Mouse (Mus musculus): ENCODE measurements around the gene Samd4.

Gene Samd4

DNA sequence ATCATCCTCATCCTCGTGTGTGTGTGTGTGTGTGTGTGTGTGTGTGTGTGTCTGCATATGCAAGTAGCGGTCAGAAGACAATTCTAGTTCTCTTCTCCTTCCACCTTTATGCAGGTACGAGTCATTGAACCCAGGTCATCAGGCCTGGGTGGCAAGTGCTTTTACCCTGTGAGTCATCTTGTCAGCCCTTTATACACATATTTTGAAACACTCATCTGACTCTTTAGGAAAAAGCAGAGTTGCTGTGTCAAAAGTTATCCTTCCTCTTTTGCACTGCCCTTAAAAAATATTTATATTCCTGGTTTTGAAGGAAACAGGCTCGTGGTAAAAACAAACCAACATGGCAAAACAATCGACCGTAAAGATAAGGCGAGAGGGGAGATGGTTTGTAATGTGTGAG is 29.8 kb downstream of the Samd4 start:
- no peak for DNase-seq

DNA sequence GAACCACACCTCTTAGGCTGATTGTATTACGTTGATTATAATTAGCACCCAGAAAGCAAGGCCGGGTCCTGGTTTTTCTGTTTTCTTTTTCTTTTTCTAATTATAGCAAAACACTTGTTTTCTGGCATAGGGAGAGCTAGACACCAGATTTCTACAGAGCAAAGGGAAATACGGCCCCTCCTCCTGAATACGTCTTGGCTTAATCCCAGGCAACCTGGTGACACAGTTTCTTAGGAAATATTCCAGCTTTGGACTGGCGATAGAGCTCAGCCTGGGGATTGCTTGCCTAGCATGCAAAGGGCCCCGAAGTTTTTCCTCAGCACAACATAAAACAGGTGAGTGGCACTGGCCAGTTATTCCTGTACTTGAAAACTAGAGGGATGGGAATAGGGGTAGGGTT is 31.7 kb downstream of the Samd4 start:
- DNase-seq: no peak

- DNase-seq: no peak
Observed at GRCm38 (mm10) chr14:46915555-46915954, 32.9 kb downstream of the Samd4 start.

GRCm38 (mm10) chr14:46916581-46916980 is 33.9 kb downstream of the Samd4 start:
- DNase-seq: no peak

GRCm38 (mm10) chr14:46917136-46917535 is 34.5 kb downstream of the Samd4 start:
- DNase-seq: no peak

- DNase-seq: no peak
Observed at GRCm38 (mm10) chr14:46917581-46917980, 34.9 kb downstream of the Samd4 start.

GRCm38 (mm10) chr14:46920496-46920895 is 37.8 kb downstream of the Samd4 start:
- no peak for DNase-seq

GRCm38 (mm10) chr14:46921178-46921975 is 38.7 kb downstream of the Samd4 start:
- DNase-seq: no peak

GRCm38 (mm10) chr14:46923931-46924330 is 41.3 kb downstream of the Samd4 start:
- DNase-seq: peak; percentile 37

DNA sequence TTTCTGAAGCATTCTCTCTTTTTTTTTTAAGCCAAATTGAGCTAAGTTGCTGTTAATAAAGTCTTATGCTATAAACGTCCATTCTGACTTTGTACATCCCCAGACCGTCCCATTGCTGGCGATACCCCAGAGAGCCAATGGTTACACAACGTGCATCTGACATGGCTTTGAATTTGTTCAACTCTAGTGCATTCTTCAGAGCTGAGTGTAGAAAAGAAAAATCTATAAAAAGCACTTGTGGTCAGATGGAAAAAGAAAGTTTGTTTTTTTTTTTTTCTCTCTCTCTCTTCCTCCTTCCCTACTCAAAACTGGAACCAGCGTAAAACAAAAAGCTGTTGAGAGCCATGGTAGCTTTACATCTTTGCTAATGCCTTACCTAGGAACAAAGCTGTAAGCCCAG is 41.8 kb downstream of the Samd4 start:
- DNase-seq: no peak

DNA sequence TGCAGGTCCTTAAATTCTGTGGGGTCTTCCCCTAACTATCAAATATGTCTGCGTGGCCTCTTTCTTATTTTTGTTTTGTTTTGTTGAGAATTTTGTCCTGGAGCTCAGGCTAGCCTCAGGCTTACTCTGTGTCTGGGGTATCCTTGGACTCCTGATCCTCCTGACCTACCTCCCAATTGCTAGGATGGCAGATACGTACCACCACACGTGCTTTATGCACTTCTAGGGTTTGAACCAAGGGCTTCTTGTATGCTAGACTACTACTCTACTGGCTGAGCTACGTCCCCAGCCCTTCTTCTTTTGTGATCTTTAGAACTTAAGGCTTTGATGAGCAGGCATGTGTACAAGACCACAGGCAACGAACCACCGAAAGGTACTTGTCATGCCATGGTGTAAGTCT is 45.9 kb downstream of the Samd4 start:
- no peak for DNase-seq

DNA sequence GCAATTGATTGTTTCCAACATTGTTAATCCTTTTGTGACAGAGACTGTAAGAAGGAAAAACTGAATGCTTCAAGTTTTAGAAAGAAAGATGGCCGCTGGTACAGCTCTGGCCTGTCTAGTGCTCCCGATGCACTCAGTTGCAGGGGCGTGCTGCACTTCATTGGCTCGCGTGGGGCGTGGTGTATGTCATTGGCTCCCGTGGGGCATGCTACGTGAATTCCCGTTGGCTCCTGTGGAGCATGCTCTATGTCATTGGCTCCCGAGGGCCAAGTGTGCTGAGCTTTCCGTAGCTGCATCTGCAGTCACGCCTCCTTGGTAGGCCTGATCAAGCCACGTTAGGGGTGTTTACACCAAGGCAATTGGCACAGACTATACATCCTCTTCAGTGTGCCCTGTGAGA is 49.5 kb downstream of the Samd4 start:
- no peak for DNase-seq

DNA sequence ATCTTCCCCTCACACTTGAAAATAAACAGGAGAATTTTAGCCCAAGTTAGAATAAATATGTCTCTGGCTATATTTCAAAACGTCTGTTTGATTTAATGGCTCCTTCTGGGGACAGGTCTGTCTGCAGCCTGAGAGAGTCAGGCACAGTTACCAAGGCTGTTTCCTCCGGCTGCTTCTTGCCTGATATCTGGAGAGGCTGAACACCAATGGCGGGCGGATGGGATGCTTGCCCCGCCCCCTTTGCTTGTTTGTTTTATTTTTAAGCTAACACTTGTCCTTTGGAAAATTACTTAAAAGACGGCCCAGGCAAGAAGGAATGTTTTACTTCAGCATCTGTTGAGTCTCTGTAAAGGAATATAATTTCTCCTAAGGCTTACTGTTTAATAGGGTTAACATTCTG is 50.1 kb downstream of the Samd4 start:
- peak; percentile 40 for DNase-seq

- no peak for DNase-seq
Observed at GRCm38 (mm10) chr14:46941077-46941476, 58.4 kb downstream of the Samd4 start.

GRCm38 (mm10) chr14:46941896-46942812 is 59.5 kb downstream of the Samd4 start:
- DNase-seq: peak; percentile 24

GRCm38 (mm10) chr14:46944411-46944810 is 61.8 kb downstream of the Samd4 start:
- no peak for DNase-seq

DNA sequence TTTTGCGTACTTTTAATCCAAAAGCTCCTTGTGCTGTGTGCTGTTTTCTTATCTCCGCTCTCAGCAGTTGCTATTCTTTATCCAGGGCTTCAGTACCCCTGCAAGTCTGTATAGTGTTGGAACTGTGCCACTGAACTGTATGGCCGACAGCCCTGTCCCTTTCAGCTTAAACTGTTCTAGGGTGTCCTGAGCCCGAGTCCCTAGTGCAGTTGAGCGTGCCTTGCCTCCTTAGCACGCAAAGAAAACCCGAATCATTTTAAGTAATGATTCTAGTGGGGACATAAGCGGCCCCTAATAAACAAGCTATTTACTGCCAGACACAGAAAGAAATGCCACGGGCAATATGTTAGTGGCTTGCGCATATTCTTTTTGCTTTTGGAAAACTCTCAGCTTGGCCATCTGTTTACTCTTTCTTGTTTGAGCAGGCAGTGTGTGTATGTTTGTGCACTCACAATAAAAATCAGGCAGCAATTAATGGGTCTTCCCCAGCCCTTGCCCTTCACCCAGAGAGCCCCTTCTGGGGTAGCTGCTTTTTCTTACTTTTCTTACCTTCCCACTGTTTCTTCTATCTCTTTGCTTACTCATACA is 63.3 kb downstream of the Samd4 start:
- DNase-seq: no peak

DNA sequence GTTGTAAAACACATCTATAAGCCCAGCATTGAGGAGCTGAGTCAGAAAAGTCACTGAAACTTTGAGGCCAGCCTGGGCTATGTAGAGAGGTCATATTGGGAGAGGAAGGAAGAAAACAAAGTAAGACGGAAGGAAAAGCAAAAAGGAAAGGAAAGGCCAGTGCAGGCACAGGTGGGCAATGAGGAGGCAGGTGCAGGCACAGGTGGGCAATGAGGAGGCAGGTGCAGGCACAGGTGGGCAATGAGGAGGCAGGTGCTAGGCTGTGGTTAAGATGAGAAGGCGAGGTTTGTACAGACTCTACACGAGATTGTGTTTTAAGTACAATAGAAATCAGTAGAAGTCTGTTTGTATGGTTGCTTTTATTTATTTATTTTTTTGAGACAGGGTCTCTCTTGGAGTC is 65.0 kb downstream of the Samd4 start:
- no peak for DNase-seq

GRCm38 (mm10) chr14:46950527-46951384 is 68.1 kb downstream of the Samd4 start:
- no peak for DNase-seq

GRCm38 (mm10) chr14:46952264-46952663 is 69.6 kb downstream of the Samd4 start:
- DNase-seq: no peak

GRCm38 (mm10) chr14:46955109-46955508 is 72.5 kb downstream of the Samd4 start:
- no peak for DNase-seq

- DNase-seq: peak; percentile 24
Observed at GRCm38 (mm10) chr14:46955574-46956043, 73.0 kb downstream of the Samd4 start.

Data from kidney, adult 18-20 months (tissue).